Mouse (Mus musculus) G1E (cell line): Measurements from ENCODE around the gene Krt81.

Experiments
- CTCF ChIP-seq: IDR thresholded peaks from 2 replicates; pipeline ENCODE4 v1.5.1; 2012; ENCODE audit warnings: low read depth, low read length, inconsistent platforms, mixed read lengths
- GATA1 ChIP-seq: IDR thresholded peaks from 2 replicates; pipeline ENCODE4 v1.6.1; 2012; ENCODE audit warnings: borderline replicate concordance, low read length, inconsistent platforms, mixed read lengths

- TF ChIP-seq CTCF (no peak), GATA1 (no peak)
Observed at GRCm38 (mm10) chr15:101454774-101455173, 8.8 kb downstream of the Krt81 start.
